Mouse (Mus musculus) CH12.LX (cell line): ENCODE results near the gene Tiam1. TPM values are rescaled to one million over a fixed set of nuclear protein-coding genes. Genes with fewer than 3 reads are reported as not detected.

ENCODE experiments used
- DNase-seq: peaks from one replicate; pipeline ENCODE4 v3.0.0-alpha.2; 2013; ENCODE audit errors: extremely low read depth
- H3K27ac ChIP-seq: 2 replicates; pipeline ENCODE4 v1.5.1; 2012; ENCODE audit warnings: low read depth, mild to moderate bottlenecking, control low read depth, moderate library complexity; ENCODE audit not compliant: insufficient read depth
- H3K27me3 ChIP-seq: replicated peaks from 2 replicates; pipeline ENCODE3; 2012; ENCODE audit warnings: inconsistent platforms
- H3K36me3 ChIP-seq, 2 experiments: replicated peaks in 1 of 2; 2 replicates each; pipeline versions ENCODE3 to v1.6.1; 2012; ENCODE audit warnings: inconsistent platforms in 1 of 2, low read length in 1 of 2, mild to moderate bottlenecking in 1 of 2, mixed read lengths in 1 of 2, moderate library complexity in 1 of 2; ENCODE audit not compliant: control insufficient read depth in 1 of 2, insufficient read depth in 1 of 2
- H3K4me1 ChIP-seq, 2 experiments: 2 replicates each; pipeline ENCODE4 v1.6.1; 2012; ENCODE audit warnings: inconsistent platforms in 1 of 2, moderate library complexity in 1 of 2; ENCODE audit not compliant: insufficient read depth in 2 of 2, control insufficient read depth in 1 of 2
- H3K4me2 ChIP-seq: 2 replicates; pipeline ENCODE4 v1.6.1; 2012; ENCODE audit warnings: low read depth, mild to moderate bottlenecking, control low read depth; ENCODE audit not compliant: poor library complexity, insufficient read depth, severe bottlenecking
- H3K4me3 ChIP-seq, 3 experiments: fragments of 150-350 bp in 1 of 3; sonication (generic) in 1 of 3; replicated peaks in 1 of 3; 2 replicates each; pipeline versions ENCODE3 to v1.5.1; 2011 to 2012; ENCODE audit warnings: low read depth in 2 of 3, low read length in 2 of 3, mild to moderate bottlenecking in 2 of 3, moderate library complexity in 2 of 3, control low read depth in 1 of 3, improper control_type of control experiment in 1 of 3, inconsistent platforms in 1 of 3, mixed read lengths in 1 of 3; ENCODE audit not compliant: poor library complexity in 1 of 3
- H3K79me2 ChIP-seq: replicated peaks from 2 replicates; pipeline ENCODE4 v1.6.1; 2012; ENCODE audit warnings: mild to moderate bottlenecking, moderate library complexity; ENCODE audit not compliant: control insufficient read depth, poor library complexity, insufficient read depth, severe bottlenecking; ENCODE audit errors: extremely low read depth
- H3K9ac ChIP-seq: 2 replicates; pipeline ENCODE4 v1.6.1; 2012; ENCODE audit warnings: low read depth, mild to moderate bottlenecking, control low read depth, moderate library complexity; ENCODE audit not compliant: insufficient read depth
- H3K9me3 ChIP-seq: replicated peaks from 2 replicates; pipeline ENCODE3; 2012; ENCODE audit warnings: low read length, inconsistent platforms, mixed read lengths
- CHD2 ChIP-seq: IDR thresholded peaks from 2 replicates; pipeline ENCODE4 v1.6.1; 2011; ENCODE audit warnings: low read length, improper control_type of control experiment
- CTCF ChIP-seq, 2 experiments: IDR thresholded peaks in 1 of 2; conservative IDR thresholded peaks in 1 of 2; 2 replicates each; pipeline ENCODE4 v1.5.1; 2011 to 2012; ENCODE audit warnings: low read depth in 2 of 2, low read length in 2 of 2, improper control_type of control experiment in 1 of 2, inconsistent platforms in 1 of 2, mild to moderate bottlenecking in 1 of 2, moderate library complexity in 1 of 2
- ELF1 ChIP-seq: IDR thresholded peaks from 2 replicates; pipeline ENCODE4 v1.6.1; 2014; ENCODE audit warnings: low read depth, mild to moderate bottlenecking, inconsistent platforms, low read length, improper control_type of control experiment
- GABPA ChIP-seq: IDR thresholded peaks from 2 replicates; pipeline ENCODE4 v1.6.1; 2012; ENCODE audit warnings: low read depth, low read length, improper control_type of control experiment, inconsistent platforms; ENCODE audit not compliant: insufficient replicate concordance
- HCFC1 ChIP-seq: IDR thresholded peaks from 2 replicates; pipeline ENCODE4 v1.6.1; 2012; ENCODE audit warnings: low read depth, mild to moderate bottlenecking, inconsistent platforms, low read length, improper control_type of control experiment
- JUND ChIP-seq: conservative IDR thresholded peaks from 2 replicates; pipeline ENCODE4 v1.6.1; 2011; ENCODE audit warnings: low read depth, low read length, improper control_type of control experiment
- KAT2A ChIP-seq: IDR thresholded peaks from 2 replicates; pipeline ENCODE4 v1.6.1; 2012; ENCODE audit warnings: low read length, improper control_type of control experiment, inconsistent platforms; ENCODE audit not compliant: insufficient replicate concordance
- MAZ ChIP-seq: IDR thresholded peaks from 2 replicates; pipeline ENCODE4 v1.6.1; 2012; ENCODE audit warnings: low read depth, mild to moderate bottlenecking, inconsistent platforms, low read length, improper control_type of control experiment, moderate library complexity
- MYC ChIP-seq: IDR thresholded peaks from 2 replicates; pipeline ENCODE4 v1.6.1; 2011; ENCODE audit warnings: low read depth, mild to moderate bottlenecking, improper control_type of control experiment, low read length
- NELFE ChIP-seq: IDR thresholded peaks from 2 replicates; pipeline ENCODE4 v1.6.1; 2011; ENCODE audit warnings: low read depth, low read length, improper control_type of control experiment
- RCOR1 ChIP-seq: conservative IDR thresholded peaks from 2 replicates; pipeline ENCODE4 v1.6.1; 2012; ENCODE audit warnings: low read depth, mild to moderate bottlenecking, inconsistent platforms, low read length, improper control_type of control experiment
- SIN3A ChIP-seq: IDR thresholded peaks from 2 replicates; pipeline ENCODE4 v1.6.1; 2012; ENCODE audit warnings: low read length, improper control_type of control experiment, inconsistent platforms
- SMC3 ChIP-seq: IDR thresholded peaks from 2 replicates; pipeline ENCODE4 v1.6.1; 2011; ENCODE audit warnings: low read depth, low read length, improper control_type of control experiment
- TCF12 ChIP-seq: IDR thresholded peaks from 2 replicates; pipeline ENCODE4 v1.6.1; 2014; ENCODE audit warnings: low read depth, mild to moderate bottlenecking, inconsistent platforms, low read length, improper control_type of control experiment
- UBTF ChIP-seq: IDR thresholded peaks from 2 replicates; pipeline ENCODE4 v1.6.1; 2012; ENCODE audit warnings: low read depth, mild to moderate bottlenecking, inconsistent platforms, low read length, improper control_type of control experiment, moderate library complexity
- USF1 ChIP-seq: IDR thresholded peaks from 2 replicates; pipeline ENCODE4 v1.6.1; 2014; ENCODE audit warnings: low read depth, mild to moderate bottlenecking, inconsistent platforms, low read length, improper control_type of control experiment
- ZKSCAN1 ChIP-seq: IDR thresholded peaks from 2 replicates; pipeline ENCODE4 v1.6.1; 2012; ENCODE audit warnings: low read depth, inconsistent platforms, low read length, improper control_type of control experiment, borderline replicate concordance
- ZNF384 ChIP-seq: IDR thresholded peaks from 2 replicates; pipeline ENCODE4 v1.6.1; 2012; ENCODE audit warnings: low read depth, low read length, improper control_type of control experiment, inconsistent platforms
- dilution Hi-C: fragments of 300-500 bp; cut with MboI; formaldehyde crosslinking; loops from 2 replicates; pipeline ENCODE4 v1.14.3; 2020; ENCODE audit warnings: low sequenced_read_pairs; ENCODE audit not compliant: extremely low pct_unique_long_range_greater_than_20kb, extremely low pct_ligation_motif_present
- in situ Hi-C: fragments of 300-500 bp; cut with MboI; formaldehyde crosslinking; loops from 3 replicates; pipeline ENCODE4 v1.14.3; 2019; ENCODE audit warnings: low sequenced_read_pairs, low pct_ligation_motif_present, low pct_unique_long_range_greater_than_20kb, mixed read lengths
- polyA plus RNA-seq: library from polyadenylated mRNA; unstranded; fragments of >175 nt; gene quantifications from 2 replicates; pipeline ENCODE4 v1.2.1, GENCODE M21; 2012; ENCODE audit warnings: low read depth; ENCODE audit not compliant: insufficient read length
- total RNA-seq, 2 experiments: library from RNA; depleted of rRNA; stranded (reverse); fragments of 300-350 nt in 1 of 2; fragments of >200 nt in 1 of 2; gene quantifications; 2 replicates each; pipeline ENCODE4 v1.2.3; 2012 to 2014

Tiam1 gene
- total and polyA plus RNA-seq, 3 experiments = 0.03 to 0.40 (median 0.04) TPM

DNA sequence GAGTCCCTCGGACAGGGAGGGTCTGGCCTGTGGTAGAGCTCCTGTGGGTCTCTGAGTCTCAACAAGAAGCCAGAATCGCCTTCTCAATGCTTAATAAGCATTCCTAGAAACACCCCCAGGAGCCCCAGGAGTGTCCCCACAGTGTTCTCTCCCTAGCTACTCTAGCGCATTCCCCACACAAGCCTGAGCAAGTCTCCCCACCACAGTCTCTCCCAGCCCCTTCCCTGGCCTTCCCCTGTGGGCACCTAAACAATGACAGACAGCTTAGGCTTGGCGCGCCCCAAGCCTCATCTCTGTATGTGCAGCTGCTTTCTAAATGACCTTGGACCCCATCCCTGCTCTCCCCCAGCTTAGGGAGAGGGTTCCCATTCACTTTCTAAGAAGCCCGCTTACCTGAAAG lies 7.3 kb upstream of the Tiam1 start:
- dilution Hi-C loops (no loop called here), in situ Hi-C loops (no loop called here)
- Histone ChIP-seq H3K79me2 (no peaks in the 10 kb centered on the region), H3K4me2 (no peak overlapping the region), H3K4me1 (no peaks in the 10 kb centered on the region), H3K36me3 (no peaks in the 10 kb centered on the region), H3K9me3 (peaks cover 25% of the 10 kb centered on the region), H3K27me3 (peaks cover 26% of the 10 kb centered on the region)
- TF ChIP-seq GABPA (no peak), ZKSCAN1 (no peak), USF1 (no peak), SIN3A (no peak), JUND (no peak), SMC3 (no peak), TCF12 (no peak), ZNF384 (no peak), HCFC1 (no peak), UBTF (no peak), RCOR1 (no peak), MAZ (no peak), KAT2A (no peak), NELFE (no peak), CHD2 (no peak)
- TF ChIP-seq, all 38 proteins: peak for 0
- Histone ChIP-seq H3K4me3 (no peak overlapping the region), H3K27ac (no peak overlapping the region), H3K9ac (no peak overlapping the region)
- DNase-seq = no peak

DNA sequence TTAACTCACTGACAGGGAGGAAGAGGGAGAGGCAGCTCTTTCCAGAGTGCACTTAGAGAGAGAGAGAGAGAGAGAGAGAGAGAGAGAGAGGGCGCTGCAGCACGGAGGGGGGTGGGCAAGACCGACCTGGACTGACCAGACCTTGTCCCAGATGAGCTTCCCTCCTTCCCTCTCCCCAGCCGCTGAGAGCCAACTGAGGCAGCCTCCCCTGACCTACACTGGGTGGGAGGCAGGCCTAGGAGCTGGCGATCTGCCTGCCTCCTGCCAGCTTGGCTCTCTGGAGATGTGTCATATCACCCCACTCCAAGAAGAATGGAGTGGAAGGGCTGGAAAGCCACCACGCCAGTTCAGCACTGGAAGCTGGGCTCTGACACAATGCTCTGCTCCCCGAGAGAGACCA lies 6.6 kb upstream of the Tiam1 start:
- Histone ChIP-seq H3K79me2 (no peaks in the 10 kb centered on the region), H3K4me2 (no peak overlapping the region), H3K4me3 (no peak overlapping the region), H3K9ac (no peak overlapping the region), H3K27ac (no peak overlapping the region), H3K36me3 (no peaks in the 10 kb centered on the region), H3K4me1 (no peaks in the 10 kb centered on the region)
- no peak for DNase-seq
- dilution Hi-C loops = no loop called here
- TF ChIP-seq MAZ = no peak
- TF ChIP-seq HCFC1 = no peak
- TF ChIP-seq MYC = no peak
- no peak for TF ChIP-seq GABPA
- TF ChIP-seq CTCF (conservative IDR thresholded peaks at IDR 0.05 in 1 of 2, IDR thresholded peaks at IDR 0.05 in 1 of 2; ENCODE audit: low read depth in 2 of 2, low read length in 2 of 2) = no peak
- TF ChIP-seq ELF1 = no peak
- TF ChIP-seq, all 38 proteins: peak for 0
- in situ Hi-C loops = no loop called here
- Histone ChIP-seq H3K9me3 (peaks cover 29% of the 10 kb centered on the region), H3K27me3 (peaks cover 25% of the 10 kb centered on the region)
